Mouse (Mus musculus): Measurements from ENCODE around the gene Heg1. TPM values are rescaled to one million over a fixed set of nuclear protein-coding genes. Genes with fewer than 3 reads are reported as not detected.
A peak's percentile ranks its signal among the peaks of the same experiment; 100 is the strongest.

The Heg1 gene
- total RNA-seq, 2 experiments from 2014 or later: 48.0 to 56.4 TPM

DNA sequence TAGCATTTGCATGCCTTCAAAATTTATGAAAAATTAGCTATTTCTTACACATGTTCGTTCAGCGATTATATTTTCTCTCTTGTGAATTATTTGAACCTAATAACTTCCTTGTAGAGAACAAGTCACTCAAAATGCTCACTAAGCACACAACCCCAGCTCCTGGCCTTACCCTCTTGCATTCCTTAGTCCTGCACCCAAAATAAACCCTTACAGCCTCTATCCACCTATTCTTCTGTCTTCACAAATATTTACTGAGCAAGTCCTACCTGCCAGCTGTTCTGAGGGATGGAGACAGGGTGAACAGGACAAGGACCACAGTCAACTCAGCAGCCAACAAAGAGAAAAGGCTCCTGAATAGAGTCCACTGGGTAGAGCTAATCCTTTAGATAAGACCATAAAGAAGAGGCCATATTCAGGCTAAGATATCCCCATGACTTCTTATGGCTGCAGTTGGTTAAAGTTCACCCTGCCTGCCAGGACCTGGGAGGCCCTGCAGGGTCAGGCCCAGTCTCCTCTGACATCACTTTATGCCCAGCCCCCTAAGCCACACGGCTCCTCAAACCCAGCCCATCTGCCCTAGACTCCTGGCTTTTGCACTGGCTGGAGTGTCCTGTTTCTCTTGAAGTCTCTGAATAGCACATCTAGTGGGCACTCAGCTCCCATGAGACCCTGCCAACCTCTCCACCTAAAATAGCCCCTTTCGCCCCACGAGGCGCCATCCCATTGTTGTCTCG, 102.7 kb downstream of the Heg1 start:
- intact Hi-C loops (cut with DNase I; ENCODE audit: low total_unique reads): no loop called here
- DNase-seq: no peak

DNA sequence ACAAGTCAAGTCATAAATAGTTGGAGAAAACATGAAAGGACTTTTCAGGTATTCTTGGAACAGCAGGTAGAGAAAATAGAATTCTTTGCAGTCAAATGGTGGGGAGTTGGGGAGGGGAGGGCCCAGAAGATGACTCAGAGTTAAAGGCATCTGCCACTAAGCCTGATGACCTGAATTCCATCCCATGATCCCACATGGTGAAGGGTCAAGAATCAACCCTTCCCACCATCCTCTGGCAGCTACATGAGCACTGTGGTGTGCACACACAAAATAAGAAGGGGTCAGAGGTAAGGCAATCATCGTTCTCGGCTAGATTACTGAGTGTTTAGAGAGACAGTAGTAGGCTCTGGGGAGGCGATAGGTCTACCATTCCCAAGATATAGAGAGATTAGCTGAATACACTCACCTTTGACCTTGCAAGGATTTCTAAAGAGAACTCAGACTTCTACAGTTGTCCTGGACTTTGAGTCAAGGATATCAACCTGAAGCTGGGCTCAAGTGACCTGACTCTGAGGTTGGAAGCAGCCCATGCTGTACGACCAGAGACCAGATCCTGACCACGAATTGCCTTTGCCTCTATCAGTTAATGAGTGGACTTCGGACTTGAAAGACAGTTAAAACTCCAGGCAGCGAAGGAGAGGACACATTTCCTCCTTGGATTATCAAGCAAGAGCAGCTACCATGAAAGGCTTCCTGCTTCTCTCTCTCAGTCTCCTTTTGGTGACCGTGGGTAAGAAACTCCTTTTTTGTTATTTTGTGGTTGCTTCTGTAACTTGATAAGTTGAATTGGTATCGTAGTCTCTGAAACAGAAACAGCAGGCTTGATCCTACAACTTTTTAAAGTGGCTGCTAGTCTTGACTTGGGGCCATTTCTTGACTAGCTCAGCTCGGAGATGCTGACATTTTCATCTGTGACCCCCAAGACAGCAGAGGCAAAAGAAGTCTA, 109.9 kb downstream of the Heg1 start, which contains the start of gene Muc13:
Gene Muc13 (plus strand): TSS at position 192 of the 946 bp plus-strand sequence.
- intact Hi-C loops (cut with DNase I; ENCODE audit: low total_unique reads): no loop called here

GRCm38 (mm10) chr16:33795106-33795505, 110.9 kb downstream of the Heg1 start:
- DNase-seq: no peak
- intact Hi-C loops (cut with DNase I; ENCODE audit: low total_unique reads): no loop called here

More for the DNA sequence above, 109.9 kb downstream of the Heg1 start, which contains the start of gene Muc13:
- DNase-seq: no peak

- intact Hi-C loops (cut with DNase I; ENCODE audit: low total_unique reads): no loop called here
- no peak for DNase-seq
Observed at GRCm38 (mm10) chr16:33795887-33796286, 111.7 kb downstream of the Heg1 start.

DNA sequence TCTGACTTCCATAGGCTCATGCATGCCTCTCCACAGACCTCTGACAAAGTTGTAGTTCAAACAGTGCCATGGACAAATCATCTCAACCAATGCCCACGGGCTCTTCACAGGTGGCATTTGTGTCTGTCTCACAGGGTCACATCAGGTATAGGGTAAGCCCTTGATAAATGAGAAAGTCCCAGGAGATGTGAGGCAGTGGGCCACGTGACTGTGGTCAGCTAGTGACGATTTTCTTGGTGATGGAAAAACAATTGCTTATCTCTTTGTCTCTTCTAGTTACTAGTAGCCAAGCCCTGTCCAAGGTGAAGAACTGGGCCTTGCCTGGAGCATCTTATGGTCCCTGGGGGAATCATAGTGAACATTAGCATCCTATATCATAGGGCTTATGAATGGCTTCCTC, 112.6 kb downstream of the Heg1 start:
- DNase-seq: no peak
- intact Hi-C loops (cut with DNase I; ENCODE audit: low total_unique reads): no loop called here

DNA sequence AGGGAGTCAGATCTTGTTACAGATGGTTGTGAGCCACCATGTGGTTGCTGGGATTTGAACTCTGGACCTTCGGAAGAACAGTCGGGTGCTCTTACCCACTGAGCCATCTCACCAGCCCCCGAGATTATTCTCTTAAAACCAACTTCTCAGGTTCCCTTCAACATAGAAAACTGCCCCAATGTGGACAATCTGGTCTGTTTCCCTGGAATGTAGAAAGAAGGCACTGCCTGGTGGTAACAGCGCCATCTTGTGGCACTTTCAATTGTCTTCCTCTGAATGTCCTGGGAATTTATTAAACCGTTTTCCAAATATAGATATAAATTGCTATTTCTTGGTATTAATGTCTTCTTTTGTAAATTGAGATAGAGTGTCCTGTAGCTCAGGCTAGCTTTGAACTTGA, 113.7 kb downstream of the Heg1 start:
- intact Hi-C loops (cut with DNase I; ENCODE audit: low total_unique reads): no loop called here
- peak; percentile 42 for DNase-seq

- no peak for DNase-seq
- intact Hi-C loops (cut with DNase I; ENCODE audit: low total_unique reads): no loop called here
Observed at GRCm38 (mm10) chr16:33810002-33810401, 125.8 kb downstream of the Heg1 start.

DNA sequence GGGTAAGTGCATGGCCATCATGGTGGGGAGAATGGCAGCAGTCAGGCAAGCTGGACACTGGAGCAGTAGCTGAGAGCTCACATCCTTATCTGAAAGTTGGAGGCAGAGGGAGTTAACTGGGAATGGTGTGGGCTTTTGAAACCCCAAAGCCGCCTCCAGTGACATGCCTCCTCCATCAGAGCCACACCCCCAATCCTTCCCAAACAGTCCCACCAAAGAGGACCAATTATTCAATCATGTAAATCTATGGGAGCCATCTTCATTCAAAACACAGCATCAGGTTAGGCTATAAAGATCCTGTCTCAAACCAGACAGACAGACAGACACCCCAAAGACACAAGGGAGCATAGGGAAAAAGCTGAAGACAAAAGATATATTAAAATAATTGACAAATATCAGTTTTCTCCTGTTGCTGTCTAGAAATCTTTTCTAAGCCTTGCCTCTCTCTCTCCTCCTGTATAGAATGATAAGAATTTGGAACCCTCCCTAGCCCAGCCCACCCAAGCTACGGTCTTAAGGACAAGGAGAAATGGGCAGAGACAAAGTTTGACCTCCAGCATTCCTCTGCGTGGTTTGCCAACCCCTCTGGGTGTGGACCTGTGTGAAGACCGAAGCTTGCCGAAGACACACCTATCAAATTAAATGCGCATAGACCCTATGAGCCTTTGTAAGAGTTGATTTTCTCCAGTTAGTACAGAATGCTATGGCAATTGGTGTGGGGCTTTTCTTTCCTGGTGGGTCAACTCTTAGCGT, 134.4 kb downstream of the Heg1 start:
- intact Hi-C loops (cut with DNase I; ENCODE audit: low total_unique reads): no loop called here
- DNase-seq: no peak

- peak; percentile 80 for DNase-seq
- intact Hi-C loops (cut with DNase I; ENCODE audit: low total_unique reads): no loop called here
Observed at GRCm38 (mm10) chr16:33820269-33821178, 136.4 kb downstream of the Heg1 start.

Other genes with a start within 250 kb of the Heg1 start
- gene Slc12a8, start 167.0 kb upstream of the Heg1 start, total RNA-seq (2021): under 1 TPM; 0.20 to 0.21 TPM
- not detected for gene Muc13, start 109.7 kb downstream of the Heg1 start, total RNA-seq (2021)
- gene Itgb5, start 145.3 kb downstream of the Heg1 start, total RNA-seq (2021): 10 to 100 TPM; 31.9 to 33.3 TPM